Mouse (Mus musculus): ENCODE measurements around the gene Sipa1l2. TPM values are rescaled to one million over a fixed set of nuclear protein-coding genes. Genes with fewer than 3 reads are reported as not detected.

Gene Sipa1l2
- polyA plus RNA-seq, 1 experiment from 2014 or later: 4.7 TPM

DNA sequence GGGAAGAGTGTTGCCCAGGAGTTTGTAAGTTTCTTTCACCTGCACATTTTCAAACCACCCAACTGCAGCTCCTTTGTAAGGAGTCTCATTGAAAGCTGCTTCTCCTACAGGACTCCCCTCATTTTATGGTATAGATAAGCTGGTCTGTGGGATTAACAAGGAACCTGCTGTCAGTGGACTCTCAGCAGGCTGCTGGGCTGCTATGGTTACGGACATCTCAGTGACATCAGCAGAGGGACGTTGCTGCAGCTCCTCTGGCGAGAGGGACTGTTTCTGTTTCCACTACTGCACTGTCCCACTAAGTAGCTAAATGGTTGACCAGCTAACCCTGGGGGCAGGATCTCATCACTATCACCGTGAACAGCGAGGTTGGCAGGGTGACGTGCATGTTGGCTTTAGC, 120.6 kb downstream of the Sipa1l2 start:
- WGBS: 66% methylated on average over 6 of the region's 6 CpGs
- no peak overlapping the region for H3K4me3 ChIP-seq (ENCODE audit: low read depth, low read length)
- H3K4me2 ChIP-seq: no peak overlapping the region
- no peak overlapping the region for H3K9ac ChIP-seq (ENCODE audit: low read depth, low read length)
- DNase-seq (ENCODE audit: low spot score) (no peak), ATAC-seq (replicated peaks; ENCODE audit: low FRiP score) (no peak)
- no peaks in the 10 kb centered on the region for H3K9me3 ChIP-seq (ENCODE audit: control insufficient read depth, low read length)
- H3K4me1 ChIP-seq (replicated peaks; ENCODE audit: control insufficient read depth, insufficient read depth, low read length): no peaks in the 10 kb centered on the region
- H3K27me3 ChIP-seq (replicated peaks; ENCODE audit: control insufficient read depth, insufficient read depth, low read length): no peaks in the 10 kb centered on the region
- no peaks in the 10 kb centered on the region; the same call in 1 of the 2 replicates for H3K36me3 ChIP-seq (ENCODE audit: control insufficient read depth, insufficient read depth, low read length)
- H3K27ac ChIP-seq (ENCODE audit: low read depth, low read length): no peak overlapping the region

DNA sequence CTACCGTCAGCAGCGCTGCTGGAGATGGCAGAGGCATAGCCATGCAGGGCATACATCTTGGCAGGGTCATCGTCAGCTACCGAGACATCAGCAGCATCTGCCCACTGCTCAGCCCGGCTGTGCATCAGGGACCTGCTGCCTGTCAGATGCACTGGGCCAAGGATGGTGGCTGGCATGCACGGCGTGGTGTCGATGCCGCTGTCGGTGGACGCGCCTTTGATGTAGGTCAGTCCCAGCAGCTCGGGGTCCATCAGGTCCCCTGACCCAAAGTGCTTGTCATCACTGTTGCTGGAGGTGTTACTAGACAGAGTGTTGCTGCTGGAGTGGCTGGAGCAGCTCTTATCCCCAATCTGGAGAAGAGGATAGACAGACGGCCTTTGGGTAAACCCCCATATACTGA, 122.1 kb downstream of the Sipa1l2 start:
- Histone ChIP-seq H3K27ac (ENCODE audit: low read depth, low read length) (no peak overlapping the region), H3K4me2 (no peak overlapping the region), H3K27me3 (replicated peaks; ENCODE audit: control insufficient read depth, insufficient read depth, low read length) (no peaks in the 10 kb centered on the region), H3K9ac (ENCODE audit: low read depth, low read length) (no peak overlapping the region), H3K36me3 (ENCODE audit: control insufficient read depth, insufficient read depth, low read length) (no peaks in the 10 kb centered on the region), H3K4me3 (ENCODE audit: low read depth, low read length) (no peak overlapping the region), H3K4me1 (replicated peaks; ENCODE audit: control insufficient read depth, insufficient read depth, low read length) (no peaks in the 10 kb centered on the region), H3K9me3 (ENCODE audit: control insufficient read depth, low read length) (no peaks in the 10 kb centered on the region)
- ATAC-seq (replicated peaks; ENCODE audit: low FRiP score) (no peak), DNase-seq (ENCODE audit: low spot score) (no peak)
- WGBS: 85% methylated on average over 14 of the region's 14 CpGs

DNA sequence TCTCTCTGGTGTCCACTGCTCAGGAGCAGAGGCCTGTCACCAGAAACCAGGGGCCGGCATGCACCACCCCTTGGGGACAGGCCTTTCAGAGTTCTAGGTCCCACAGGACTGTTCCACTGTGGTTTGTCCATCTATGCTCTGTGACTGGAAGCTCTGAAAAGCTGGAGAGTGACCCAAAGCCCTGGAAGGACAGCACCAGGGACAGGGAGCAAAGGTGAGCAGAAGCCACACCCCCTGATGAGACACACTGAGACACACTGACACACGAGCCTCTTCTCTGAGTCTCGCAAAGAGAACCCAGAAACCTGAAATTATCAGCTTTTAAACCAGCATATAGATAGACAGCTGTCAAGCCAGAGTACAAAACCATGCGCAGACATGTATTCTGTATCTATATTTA, 123.4 kb downstream of the Sipa1l2 start:
- no peaks in the 10 kb centered on the region for H3K4me1 ChIP-seq (replicated peaks; ENCODE audit: control insufficient read depth, insufficient read depth, low read length)
- 69% methylated on average over 4 of the region's 4 CpGs for WGBS

GRCm38 (mm10) chr8:125445225-125445609, 124.4 kb downstream of the Sipa1l2 start:
- Histone ChIP-seq H3K4me2 (no peak overlapping the region), H3K36me3 (ENCODE audit: control insufficient read depth, insufficient read depth, low read length) (no peaks in the 10 kb centered on the region), H3K27me3 (replicated peaks; ENCODE audit: control insufficient read depth, insufficient read depth, low read length) (no peaks in the 10 kb centered on the region), H3K4me3 (ENCODE audit: low read depth, low read length) (no peak overlapping the region), H3K9ac (ENCODE audit: low read depth, low read length) (no peak overlapping the region), H3K4me1 (replicated peaks; ENCODE audit: control insufficient read depth, insufficient read depth, low read length) (no peaks in the 10 kb centered on the region), H3K9me3 (ENCODE audit: control insufficient read depth, low read length) (no peaks in the 10 kb centered on the region), H3K27ac (ENCODE audit: low read depth, low read length) (no peak overlapping the region)
- ATAC-seq (replicated peaks; ENCODE audit: low FRiP score): no peak
- WGBS: 75% methylated on average over 3 of the region's 3 CpGs
- DNase-seq (ENCODE audit: low spot score): no peak

More for the DNA sequence above, 123.4 kb downstream of the Sipa1l2 start:
- H3K4me3 ChIP-seq (ENCODE audit: low read depth, low read length): no peak overlapping the region
- ATAC-seq (replicated peaks; ENCODE audit: low FRiP score) (no peak), DNase-seq (ENCODE audit: low spot score) (no peak)
- no peaks in the 10 kb centered on the region for H3K36me3 ChIP-seq (ENCODE audit: control insufficient read depth, insufficient read depth, low read length)
- no peaks in the 10 kb centered on the region for H3K9me3 ChIP-seq (ENCODE audit: control insufficient read depth, low read length)
- H3K27ac ChIP-seq (ENCODE audit: low read depth, low read length): no peak overlapping the region
- no peaks in the 10 kb centered on the region for H3K27me3 ChIP-seq (replicated peaks; ENCODE audit: control insufficient read depth, insufficient read depth, low read length)
- H3K9ac ChIP-seq (ENCODE audit: low read depth, low read length): no peak overlapping the region
- H3K4me2 ChIP-seq: no peak overlapping the region

DNA sequence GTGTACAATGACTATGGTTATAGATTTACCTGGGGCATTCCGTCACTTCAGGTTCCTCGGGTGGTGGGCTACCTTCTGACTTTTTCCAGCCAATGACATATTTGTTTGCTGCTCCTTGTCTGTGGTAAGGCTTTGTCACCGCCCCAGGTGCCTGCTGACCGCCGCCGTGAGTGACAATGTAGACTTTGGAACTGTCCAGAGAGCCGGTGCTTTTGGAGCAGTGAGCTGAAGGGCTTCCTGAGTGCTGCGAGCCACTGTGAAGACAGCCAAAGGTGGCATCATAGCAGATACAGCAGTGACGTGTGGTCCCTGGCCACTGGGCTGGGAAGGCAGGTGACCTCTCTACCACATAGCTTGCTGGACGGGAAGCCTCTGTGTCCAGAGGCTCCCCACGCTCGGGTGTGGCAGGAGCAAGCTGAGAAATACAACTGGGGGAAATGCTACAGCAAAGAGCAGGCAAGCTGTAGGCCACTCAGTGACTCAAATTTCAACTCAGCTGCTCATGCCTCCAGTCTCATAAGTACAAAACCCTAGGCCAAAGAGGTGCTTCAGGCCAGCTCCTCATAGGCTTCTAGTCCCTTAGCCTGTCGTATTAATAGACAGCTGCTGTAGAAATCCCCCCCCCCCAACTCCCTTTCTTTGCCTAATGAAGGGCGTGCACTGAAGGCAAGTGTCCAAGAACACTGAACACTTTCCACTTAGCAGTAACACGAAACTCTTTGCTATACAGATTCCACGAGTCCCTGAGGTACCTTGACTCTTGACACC, 125.0 kb downstream of the Sipa1l2 start:
- Histone ChIP-seq H3K4me1 (replicated peaks; ENCODE audit: control insufficient read depth, insufficient read depth, low read length) (no peaks in the 10 kb centered on the region), H3K9me3 (ENCODE audit: control insufficient read depth, low read length) (no peaks in the 10 kb centered on the region), H3K4me2 (no peak overlapping the region), H3K36me3 (ENCODE audit: control insufficient read depth, insufficient read depth, low read length) (no peaks in the 10 kb centered on the region), H3K27me3 (replicated peaks; ENCODE audit: control insufficient read depth, insufficient read depth, low read length) (no peaks in the 10 kb centered on the region), H3K9ac (ENCODE audit: low read depth, low read length) (no peak overlapping the region), H3K4me3 (ENCODE audit: low read depth, low read length) (no peak overlapping the region), H3K27ac (ENCODE audit: low read depth, low read length) (no peak overlapping the region)
- WGBS: 77% methylated on average over 16 of the region's 16 CpGs
- ATAC-seq (replicated peaks; ENCODE audit: low FRiP score) (no peak), DNase-seq (ENCODE audit: low spot score) (no peak)

GRCm38 (mm10) chr8:125435320-125436100, 134.1 kb downstream of the Sipa1l2 start:
- Histone ChIP-seq H3K36me3 (ENCODE audit: control insufficient read depth, insufficient read depth, low read length) (no peaks in the 10 kb centered on the region; the same call in 1 of the 2 replicates), H3K27ac (ENCODE audit: low read depth, low read length) (no peak overlapping the region), H3K9ac (ENCODE audit: low read depth, low read length) (no peak overlapping the region), H3K27me3 (replicated peaks; ENCODE audit: control insufficient read depth, insufficient read depth, low read length) (no peaks in the 10 kb centered on the region), H3K4me2 (no peak overlapping the region), H3K4me1 (replicated peaks; ENCODE audit: control insufficient read depth, insufficient read depth, low read length) (no peaks in the 10 kb centered on the region), H3K9me3 (ENCODE audit: control insufficient read depth, low read length) (no peaks in the 10 kb centered on the region), H3K4me3 (ENCODE audit: low read depth, low read length) (no peak overlapping the region)
- no peak for DNase-seq (ENCODE audit: low spot score)
- no peak for ATAC-seq (replicated peaks; ENCODE audit: low FRiP score)
- 72% methylated on average over 7 of the region's 7 CpGs for whole genome bisulfite sequencing

DNA sequence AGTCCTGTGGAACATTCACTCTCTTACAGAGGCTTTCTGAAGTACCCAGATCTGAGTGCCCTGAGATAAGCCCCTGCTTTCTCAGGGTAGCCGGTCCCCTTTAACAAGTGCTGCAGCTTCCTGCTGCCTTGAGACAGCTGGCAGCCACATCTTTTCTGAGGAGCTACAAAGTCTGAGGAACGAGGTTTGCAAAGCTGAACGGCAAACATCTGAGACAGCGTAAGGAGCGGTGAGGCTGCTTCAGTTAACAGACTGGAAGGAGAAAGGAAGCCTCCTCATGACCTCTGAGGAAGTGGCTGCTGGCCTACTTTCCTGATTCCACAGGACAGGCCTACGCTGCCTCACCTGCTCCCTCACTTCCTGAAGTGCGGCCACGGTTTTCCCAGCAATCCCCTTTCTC, 135.5 kb downstream of the Sipa1l2 start:
- WGBS: 53% methylated on average over 8 of the region's 8 CpGs
- no peaks in the 10 kb centered on the region; the same call in 1 of the 2 replicates for H3K36me3 ChIP-seq (ENCODE audit: control insufficient read depth, insufficient read depth, low read length)
- no peak overlapping the region for H3K27ac ChIP-seq (ENCODE audit: low read depth, low read length)
- no peak overlapping the region for H3K9ac ChIP-seq (ENCODE audit: low read depth, low read length)
- H3K4me3 ChIP-seq (ENCODE audit: low read depth, low read length): no peak overlapping the region
- no peaks in the 10 kb centered on the region for H3K27me3 ChIP-seq (replicated peaks; ENCODE audit: control insufficient read depth, insufficient read depth, low read length)
- ATAC-seq (replicated peaks; ENCODE audit: low FRiP score) (no peak), DNase-seq (ENCODE audit: low spot score) (no peak)
- no peak overlapping the region for H3K4me2 ChIP-seq
- H3K4me1 ChIP-seq (replicated peaks; ENCODE audit: control insufficient read depth, insufficient read depth, low read length): no peaks in the 10 kb centered on the region
- H3K9me3 ChIP-seq (ENCODE audit: control insufficient read depth, low read length): no peaks in the 10 kb centered on the region

DNA sequence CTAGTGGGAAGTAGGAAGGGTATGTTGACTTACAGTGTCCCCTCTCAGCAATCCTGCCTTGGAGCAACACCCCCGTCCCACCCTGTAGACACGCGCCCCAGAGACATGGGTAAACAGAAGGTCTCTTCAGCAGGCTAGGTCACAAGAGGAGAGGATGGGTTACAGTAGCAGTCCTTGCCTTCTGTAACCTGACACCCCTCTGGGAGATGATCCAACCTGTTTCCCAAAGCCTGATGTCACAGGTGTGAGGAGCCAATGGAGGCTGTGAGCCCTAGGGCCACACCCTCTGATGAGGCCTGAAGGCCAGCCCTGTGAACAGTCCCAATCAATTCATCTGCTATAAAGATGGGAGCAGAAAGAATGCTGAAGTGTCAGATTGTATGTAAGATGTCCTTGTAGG, 138.3 kb downstream of the Sipa1l2 start:
- ATAC-seq (replicated peaks; ENCODE audit: low FRiP score) (no peak; the same call in 1 of the 2 replicates), DNase-seq (ENCODE audit: low spot score) (no peak)
- Histone ChIP-seq H3K4me3 (ENCODE audit: low read depth, low read length) (no peak overlapping the region), H3K4me2 (no peak overlapping the region), H3K9ac (ENCODE audit: low read depth, low read length) (no peak overlapping the region), H3K4me1 (replicated peaks; ENCODE audit: control insufficient read depth, insufficient read depth, low read length) (no peaks in the 10 kb centered on the region), H3K36me3 (ENCODE audit: control insufficient read depth, insufficient read depth, low read length) (no peaks in the 10 kb centered on the region; the same call in 1 of the 2 replicates), H3K27ac (ENCODE audit: low read depth, low read length) (no peak overlapping the region), H3K27me3 (replicated peaks; ENCODE audit: control insufficient read depth, insufficient read depth, low read length) (no peaks in the 10 kb centered on the region), H3K9me3 (ENCODE audit: control insufficient read depth, low read length) (no peaks in the 10 kb centered on the region)
- WGBS: 70% methylated on average over 3 of the region's 3 CpGs

All from liver, embryonic 11.5 days (tissue).